Mouse (Mus musculus) yolk sac, embryonic 10.5 days (tissue): ENCODE measurements around the gene Elmod3.
A peak's percentile ranks its signal among the peaks of the same experiment; 100 is the strongest.

Experiments
- DNase-seq: peaks from one replicate; pipeline ENCODE4 v3.0.0-alpha.2; 2017; ENCODE audit warnings: low spot score

Elmod3 gene

GRCm38 (mm10) chr6:72615151-72615550 lies 16.9 kb upstream of the Elmod3 start:
- no peak for DNase-seq

DNA sequence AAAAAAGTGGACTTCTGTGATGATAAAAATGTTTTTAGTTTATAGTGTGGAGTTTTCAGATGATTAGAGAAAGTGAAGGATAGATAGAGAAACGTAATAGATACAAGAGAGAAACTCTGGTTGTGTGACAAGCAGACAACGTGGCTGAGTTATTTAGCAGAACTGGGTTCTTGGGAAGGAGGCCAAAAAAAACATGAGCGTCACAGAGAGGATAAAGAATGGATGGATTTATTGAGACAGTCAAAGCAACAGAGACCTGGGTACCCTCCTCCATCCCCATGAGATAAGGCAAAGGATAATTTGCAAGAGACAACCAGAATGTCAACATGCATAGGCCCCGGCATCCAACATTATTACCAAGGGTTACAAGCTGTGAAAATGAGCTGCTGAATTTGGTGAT lies 12.0 kb upstream of the Elmod3 start:
- no peak for DNase-seq

DNA sequence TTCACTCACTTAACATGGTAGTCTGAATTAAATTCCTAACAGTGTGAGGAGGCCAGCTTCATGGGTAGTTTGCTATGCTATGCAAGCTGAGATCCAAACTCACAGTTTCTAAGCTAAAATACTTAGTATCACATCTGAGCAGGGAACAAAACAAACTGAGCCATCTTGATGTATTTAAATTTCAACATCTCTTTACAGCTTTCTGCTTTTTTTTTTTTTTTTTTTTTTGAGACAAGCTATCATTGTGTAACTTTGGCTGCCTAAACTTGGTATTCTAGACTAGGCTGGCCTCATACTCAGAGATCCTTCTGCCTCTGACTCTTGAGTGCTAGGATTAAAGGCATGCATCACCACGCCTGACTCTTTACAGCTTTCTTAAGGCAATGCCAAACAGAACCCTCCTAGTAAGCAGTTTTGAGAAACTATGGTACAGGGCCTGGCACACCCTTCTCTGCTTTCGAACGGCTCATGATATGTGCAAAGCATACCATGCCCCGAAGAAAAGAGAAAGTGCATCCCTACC lies 10.5 kb upstream of the Elmod3 start:
- DNase-seq = no peak

- DNase-seq = no peak
These were observed 9.5 kb upstream of the Elmod3 start for GRCm38 (mm10) chr6:72607676-72608075.

DNA sequence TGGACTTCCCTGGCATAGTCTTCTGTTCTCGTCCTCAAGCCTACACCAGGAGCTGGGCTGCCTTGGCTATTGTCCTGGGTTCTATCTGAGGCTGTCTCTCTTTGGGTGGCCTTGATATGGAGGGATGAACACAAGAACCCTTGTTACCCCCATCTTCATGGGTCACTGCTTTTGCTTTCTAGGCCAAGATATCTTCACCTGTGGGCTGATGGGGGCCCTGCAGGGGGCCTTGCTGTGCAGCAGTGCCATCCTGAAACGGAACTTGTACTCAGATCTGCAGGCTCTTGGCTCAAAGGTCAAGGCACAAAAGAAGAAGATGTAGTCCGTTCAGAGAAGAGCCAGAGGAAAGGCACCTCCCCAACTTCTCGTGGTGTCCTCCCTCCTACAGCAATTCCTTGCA lies 8.8 kb upstream of the Elmod3 start:
- no peak for DNase-seq

DNA sequence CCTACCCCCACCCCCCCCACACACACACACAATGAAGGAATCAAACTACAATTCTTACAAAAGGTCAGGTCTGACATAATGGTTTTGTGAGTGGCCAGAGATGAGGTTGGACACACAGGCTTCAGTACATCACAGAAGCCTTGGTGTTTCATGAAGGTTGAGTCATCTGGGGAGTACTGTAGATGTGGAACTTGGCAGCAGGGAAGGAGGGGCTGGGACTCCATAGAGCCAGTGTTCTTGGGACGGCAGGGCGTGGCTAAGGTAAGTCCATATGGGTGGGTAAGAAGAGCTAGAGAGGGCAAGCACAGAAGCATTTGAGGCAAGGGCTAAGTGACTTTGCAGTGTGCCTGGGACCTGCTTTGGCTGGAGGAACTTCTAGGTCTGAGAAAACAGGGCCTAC lies 5.9 kb upstream of the Elmod3 start:
- no peak for DNase-seq

DNA sequence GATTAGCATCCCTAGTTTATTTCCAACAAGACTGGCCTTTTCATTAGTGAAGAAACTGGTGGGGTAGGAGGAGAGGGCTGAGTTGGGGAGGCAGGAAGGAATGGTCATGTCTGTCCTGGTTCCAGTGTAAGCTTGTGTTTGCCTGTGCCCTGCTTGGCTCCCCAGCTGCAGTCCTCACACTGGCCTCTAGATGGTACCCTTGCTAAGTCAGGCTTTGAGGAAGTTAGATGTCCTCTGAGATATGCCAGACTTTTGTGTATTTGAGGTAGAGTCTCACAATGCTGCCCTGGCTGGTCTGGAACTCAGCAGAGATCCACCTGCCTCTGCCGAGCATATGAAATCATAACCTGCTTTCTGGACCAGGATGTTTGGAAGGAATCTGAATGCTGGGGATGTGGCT lies 3.5 kb upstream of the Elmod3 start:
- DNase-seq = peak; percentile 70

DNA sequence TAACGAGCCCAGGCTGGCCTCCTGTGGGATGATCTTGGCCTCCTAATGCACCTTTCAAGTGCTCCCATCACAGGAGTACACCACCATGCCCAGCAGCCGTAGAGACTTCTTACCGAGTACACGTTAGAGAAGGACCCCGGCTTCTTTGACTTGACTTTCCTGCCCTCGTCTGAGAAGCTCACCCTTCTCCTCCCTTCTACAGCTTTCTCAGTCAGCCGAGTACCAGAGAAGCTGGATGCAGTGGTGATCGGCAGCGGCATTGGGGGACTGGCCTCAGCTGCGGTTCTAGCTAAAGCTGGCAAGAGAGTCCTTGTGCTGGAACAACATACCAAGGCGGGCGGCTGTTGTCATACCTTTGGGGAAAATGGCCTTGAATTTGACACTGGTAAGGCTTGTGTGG lies 2.6 kb upstream of the Elmod3 start:
- DNase-seq = no peak

DNA sequence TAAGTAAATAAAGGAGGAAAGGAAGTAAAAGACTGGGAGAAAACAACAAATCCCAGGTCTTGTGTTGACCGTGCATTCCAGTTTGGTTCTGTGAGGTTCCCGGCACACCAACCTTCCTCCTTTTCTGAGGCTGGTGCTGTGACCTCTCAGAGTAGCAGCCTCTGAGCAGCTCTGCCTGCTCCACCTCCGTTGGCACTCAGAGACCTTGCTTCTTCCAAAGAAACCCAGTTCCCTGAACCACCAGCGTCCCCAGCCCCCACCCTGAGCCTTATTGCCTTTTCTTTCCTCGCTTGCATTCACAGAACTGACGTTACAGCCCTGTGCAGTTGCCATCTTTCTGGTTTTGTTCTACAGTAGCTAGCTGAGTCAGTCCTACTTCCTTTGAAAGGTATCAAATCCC lies 2.0 kb upstream of the Elmod3 start:
- DNase-seq = no peak

DNA sequence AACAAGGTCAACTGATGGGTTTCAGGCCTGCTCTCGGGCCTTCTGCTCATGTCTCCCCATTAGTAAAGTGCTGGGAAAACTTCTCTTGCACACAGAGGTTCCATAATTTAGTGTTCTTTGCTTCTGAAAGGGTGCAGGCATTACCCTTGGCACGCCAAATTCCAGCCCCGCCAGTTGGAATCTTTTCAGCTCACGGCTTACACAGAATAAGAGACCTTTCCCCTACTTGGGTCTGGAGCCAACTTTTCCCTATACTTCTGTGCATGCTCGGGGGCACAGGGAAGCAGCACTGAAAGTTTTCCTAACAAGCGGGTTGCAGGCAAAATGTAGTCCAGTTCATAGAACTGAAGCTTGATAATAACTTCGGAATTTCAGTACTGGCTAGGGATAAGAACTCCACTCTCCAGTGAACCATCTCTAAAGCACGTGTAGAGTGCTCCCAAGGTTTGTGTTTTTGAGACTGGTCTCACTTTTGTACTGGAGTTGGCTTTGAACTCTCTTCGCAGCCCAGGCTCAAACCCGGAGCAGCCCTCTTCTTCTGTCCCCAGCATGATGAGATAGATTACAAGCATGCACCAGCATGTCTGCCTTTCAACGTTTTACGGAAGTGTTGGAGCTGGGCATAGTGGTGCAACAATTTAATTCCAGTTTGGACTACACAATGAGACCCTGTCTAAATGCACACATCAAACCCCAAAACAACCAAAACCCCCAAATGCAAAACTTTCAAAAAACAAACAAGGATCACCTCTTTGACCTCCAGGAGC lies 761 bp upstream of the Elmod3 start:
- no peak for DNase-seq

DNA sequence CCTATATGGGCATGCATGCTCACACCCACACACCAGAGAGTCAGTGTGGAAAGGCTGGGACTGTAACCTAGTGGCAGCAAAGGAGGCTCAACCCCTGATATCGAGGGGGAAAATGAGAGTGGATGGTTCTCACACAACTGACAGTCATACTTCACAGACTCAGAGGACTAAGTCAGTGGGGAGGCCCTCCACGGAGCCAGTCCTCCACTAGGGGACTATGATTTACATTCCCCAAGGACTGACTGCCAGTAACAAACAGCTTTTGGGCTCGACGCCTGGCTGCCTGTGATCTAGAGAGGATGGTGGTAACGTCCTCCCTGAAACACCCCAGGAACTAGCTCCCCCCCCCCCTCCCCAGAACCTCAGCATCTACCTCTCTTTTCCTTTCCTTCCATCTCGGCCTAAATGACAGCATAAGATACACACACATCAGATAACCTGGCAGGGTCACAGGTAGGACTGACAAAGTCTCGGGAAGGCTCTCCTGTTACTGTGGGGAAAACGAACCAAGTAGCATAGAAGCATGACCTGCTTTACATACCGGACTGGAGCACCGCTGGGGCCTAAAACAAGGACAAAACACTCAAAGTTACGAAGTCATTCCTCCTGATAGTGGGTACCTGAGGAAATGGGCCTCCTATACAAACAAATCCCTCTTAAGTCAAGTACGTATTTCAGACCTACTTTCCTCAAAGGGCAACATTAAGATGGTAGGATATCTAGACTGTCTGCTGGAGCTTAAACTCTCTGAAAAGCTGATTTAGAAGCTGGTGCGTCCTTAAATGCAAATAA lies 934 bp downstream of the Elmod3 start:
- no peak for DNase-seq

DNA sequence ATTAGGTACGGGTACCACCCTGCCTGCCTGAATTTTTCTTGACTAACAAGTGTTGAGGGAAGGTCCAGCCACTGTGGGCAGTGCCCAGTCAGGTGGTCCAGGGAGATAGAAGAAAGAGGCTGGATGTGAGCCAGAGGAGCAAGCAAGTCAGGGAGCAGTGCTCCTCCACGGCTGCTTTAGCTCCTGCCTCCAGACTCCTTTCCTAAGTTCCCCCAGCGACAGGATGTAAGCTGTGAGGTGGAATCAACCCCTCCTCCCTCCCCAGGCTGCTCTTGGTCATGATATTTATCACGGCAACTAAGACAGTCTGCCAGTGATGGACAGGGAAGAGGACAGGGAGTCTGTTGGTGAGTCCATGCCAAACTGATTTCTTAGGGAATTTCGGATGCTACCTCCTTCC lies 4.3 kb downstream of the Elmod3 start:
- no peak for DNase-seq

DNA sequence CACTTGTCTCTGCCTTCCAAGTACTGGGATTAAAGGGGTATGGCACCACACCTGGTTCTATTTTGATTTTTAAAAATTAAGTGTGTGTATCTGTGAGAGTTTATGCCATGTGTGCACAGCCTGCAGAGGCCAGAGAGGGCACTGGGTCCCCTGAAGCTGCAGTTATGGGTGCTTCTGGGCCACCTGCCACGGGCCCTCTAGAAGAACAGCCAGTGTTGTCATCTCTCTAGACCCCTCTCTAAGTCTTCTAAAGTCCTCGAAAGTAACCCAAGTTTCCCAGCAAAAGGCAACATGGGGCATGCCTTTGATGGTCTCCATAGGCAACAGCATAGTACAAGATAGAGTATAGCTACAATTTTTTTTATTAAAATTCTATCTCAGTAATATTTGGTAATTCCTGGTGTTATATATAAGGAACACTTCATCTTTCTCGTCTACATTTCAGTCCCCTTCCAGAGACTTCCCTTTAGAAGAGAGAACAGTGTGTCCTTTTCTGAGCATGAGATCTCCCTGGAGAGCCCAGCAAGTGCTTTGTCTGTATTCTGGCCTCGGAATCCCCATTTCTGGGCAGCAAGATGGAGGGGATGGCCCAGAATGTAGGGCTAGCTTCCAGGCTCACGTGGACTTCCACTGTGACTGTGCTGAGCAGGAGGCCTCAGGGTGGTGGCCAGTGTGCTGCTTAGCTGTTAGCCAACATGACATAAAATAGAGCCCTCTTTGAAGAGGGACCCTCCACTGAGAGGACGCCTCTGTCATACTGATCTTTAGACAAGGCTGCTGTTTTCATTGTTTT lies 5.0 kb downstream of the Elmod3 start:
- no peak for DNase-seq

DNA sequence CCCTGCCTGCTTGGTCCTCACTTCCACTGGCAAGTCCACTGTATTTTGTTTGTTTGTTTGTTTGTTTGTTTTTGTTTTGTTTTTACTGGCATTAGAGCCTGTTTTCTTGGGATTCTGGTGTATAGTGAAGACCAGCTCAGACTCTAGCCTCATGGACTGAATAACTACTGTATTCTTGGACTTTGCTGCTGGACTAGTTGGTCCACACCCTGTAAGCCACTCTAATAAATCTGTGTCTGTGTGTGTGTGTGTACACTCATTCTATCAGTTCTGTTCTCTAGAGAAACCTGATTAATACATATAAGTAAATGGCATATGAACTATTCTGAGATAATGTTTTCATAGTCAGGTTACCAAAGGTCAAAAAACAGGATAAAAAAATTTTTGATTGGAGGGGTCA lies 8.1 kb downstream of the Elmod3 start:
- DNase-seq = no peak

GRCm38 (mm10) chr6:72588307-72588706 lies 9.9 kb downstream of the Elmod3 start:
- DNase-seq = no peak

DNA sequence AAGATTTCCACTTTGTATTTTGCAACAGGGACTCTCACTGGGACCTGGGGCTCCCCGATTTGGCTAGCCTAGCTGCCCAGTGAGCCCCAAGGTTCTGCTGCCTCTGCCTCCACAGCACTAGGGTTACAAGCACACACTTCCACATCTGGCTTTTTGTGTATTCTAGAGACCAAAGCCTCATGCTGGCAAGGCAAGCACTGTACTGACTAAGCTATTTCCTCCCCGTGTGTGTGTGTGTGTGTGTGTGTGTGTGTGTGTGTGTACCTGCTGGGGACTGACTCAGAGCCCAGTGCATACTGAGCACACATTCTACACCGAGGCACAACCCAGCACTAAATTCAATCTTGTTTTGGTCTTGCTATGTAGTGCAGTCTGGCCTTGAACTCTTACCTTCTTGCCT lies 11.5 kb downstream of the Elmod3 start:
- no peak for DNase-seq

DNA sequence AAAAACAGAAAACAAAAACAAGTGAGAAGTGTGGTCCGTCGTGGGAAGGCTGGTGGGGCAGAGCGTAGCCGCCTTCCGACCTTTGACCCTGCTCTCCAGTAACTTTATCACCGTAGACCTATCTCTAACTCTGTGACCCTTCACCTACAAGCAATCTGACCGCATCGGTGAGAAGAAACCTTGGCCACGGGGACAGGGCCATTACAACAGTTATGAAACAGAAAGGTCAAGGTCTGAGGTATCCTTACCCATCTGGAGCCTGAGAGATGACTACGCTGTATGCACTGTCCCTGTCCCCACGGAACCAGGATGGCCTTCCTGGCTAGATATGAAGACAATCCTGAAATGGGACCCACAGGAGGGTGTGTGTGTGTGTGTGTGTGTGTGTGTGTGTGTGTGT lies 14.1 kb downstream of the Elmod3 start:
- DNase-seq = peak; percentile 83

- DNase-seq = peak; percentile 68
These were observed 14.9 kb downstream of the Elmod3 start for GRCm38 (mm10) chr6:72583211-72583839.

DNA sequence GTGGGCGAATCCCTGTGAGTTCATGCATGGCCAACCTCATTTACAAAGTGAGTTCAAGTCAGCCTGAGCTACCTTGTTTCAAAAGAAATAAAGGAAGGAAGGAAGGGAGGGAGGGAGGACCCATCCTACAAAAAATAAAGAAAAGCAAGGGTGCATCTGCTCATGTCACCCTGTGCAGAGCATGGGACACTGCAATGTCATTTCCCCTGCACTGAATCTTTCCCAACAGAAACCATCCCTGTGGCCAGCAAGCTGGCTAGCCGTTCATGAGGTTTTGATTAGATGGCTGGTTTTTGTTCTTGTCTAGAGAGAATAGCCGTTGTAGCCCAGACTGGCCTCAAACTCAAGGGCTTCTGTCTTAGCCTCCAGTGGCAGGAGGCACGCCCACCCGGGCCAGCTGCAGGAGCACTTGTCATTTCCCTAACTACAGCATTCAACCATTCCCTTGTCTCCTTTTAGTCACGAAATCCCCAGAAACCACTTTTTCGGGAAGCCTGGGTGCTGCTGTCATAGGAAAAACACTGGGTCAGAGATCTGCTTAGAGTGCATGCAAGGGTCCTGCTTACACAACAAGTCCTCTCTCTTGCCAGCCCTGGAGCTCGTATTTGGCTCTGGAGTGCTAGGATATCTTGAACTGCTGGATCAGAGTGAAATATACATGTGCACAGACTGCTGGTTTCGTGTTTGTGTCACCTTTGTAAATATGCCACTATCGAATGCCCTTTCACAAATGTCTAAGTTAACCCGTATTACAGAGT lies 16.4 kb downstream of the Elmod3 start:
- DNase-seq = no peak

DNA sequence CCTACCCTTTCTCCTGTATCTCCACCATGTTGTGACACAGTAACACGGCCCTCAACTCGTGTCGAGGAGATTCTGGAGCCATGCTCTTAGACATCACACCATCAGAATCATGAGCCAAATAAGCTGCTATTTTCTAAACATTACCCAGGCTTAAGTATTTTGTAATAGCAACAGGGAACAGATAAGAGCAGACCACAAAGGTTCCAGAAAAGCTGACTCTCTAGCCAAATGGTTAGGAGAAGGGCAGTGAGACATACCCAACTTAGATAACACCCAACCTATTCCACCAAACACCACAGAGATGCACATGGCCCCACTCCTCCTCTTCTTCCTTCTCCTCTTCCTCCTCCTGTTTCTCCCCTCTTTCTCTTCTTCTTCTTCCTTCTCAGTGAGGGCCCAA lies 22.2 kb downstream of the Elmod3 start:
- no peak for DNase-seq

DNA sequence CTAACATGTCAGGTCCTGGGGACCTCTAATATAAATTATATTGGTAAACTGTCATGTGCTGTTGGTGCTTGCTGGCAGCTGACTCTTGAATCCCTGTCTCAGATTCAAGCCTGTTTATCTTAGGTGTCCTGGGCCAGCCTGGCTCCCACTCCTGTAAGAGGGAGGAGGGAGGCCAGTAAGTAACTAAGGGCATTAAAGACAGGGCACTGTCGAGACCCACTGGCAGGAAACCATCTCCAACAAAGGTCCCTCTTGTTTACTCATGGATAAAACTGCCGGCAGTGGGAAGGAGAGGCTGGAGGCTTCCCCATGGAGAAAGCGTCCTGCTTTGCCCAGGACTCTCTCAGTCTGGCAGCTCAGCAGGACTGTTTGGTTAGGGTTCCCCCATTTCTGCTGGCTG lies 26.4 kb downstream of the Elmod3 start:
- no peak for DNase-seq
